Mouse (Mus musculus): Measurements from ENCODE around the gene Gfap. TPM values are rescaled to one million over a fixed set of nuclear protein-coding genes. Genes with fewer than 3 reads are reported as not detected.

Gfap gene
- polyA plus RNA-seq (2014; fragmentation: Nextera tagmentation; extraction: Ambion mirVana), result 0.34 and 0.62 TPM in 2 replicates

GRCm38 (mm10) chr11:102900763-102901162 is at the start of gene Gfap:
Gene Gfap (minus strand): TSS chr11:102900912.
- H3K27me3 ChIP-seq (ENCODE audit: control insufficient read depth, insufficient read depth, low read length), result no peaks in the 10 kb centered on the region
- peak; percentile 29; the same call in 1 of the 2 replicates for ATAC-seq (ENCODE audit: insufficient number of reproducible peaks, insufficient read depth, low FRiP score, low read depth)
- 12% methylated on average over 7 of the region's 7 CpGs for WGBS
- no peaks in the 10 kb centered on the region for H3K9me3 ChIP-seq (ENCODE audit: control insufficient read depth, low read depth, low read length)
- no peak within 1 kb of the TSS for H3K4me2 ChIP-seq (replicated peaks; ENCODE audit: low read depth, low read length)
- no peak within 1 kb of the TSS for H3K4me3 ChIP-seq (ENCODE audit: low read depth, low read length)
- no peak within 1 kb of the TSS for H3K27ac ChIP-seq (ENCODE audit: low read length)
- H3K36me3 ChIP-seq (ENCODE audit: control insufficient read depth, insufficient read depth, low read length), result peaks cover 7% of the 10 kb centered on the region; the same call in 1 of the 2 replicates
- H3K4me1 ChIP-seq (ENCODE audit: control insufficient read depth, insufficient read depth, low read length), result no peaks in the 10 kb centered on the region
- H3K9ac ChIP-seq (replicated peaks; ENCODE audit: low read depth, low read length), result no peak within 1 kb of the TSS

GRCm38 (mm10) chr11:102948043-102948961 is 47.6 kb upstream of the Gfap start:
- Histone ChIP-seq H3K4me3 (ENCODE audit: low read depth, low read length) (peak overlapping the region; percentile 38), H3K9ac (replicated peaks; ENCODE audit: low read depth, low read length) (0 out of 2 replicates have a peak overlapping the region, but pooled peaks have one; percentile 29), H3K4me1 (ENCODE audit: control insufficient read depth, insufficient read depth, low read length) (peaks cover 31% of the 10 kb centered on the region), H3K27me3 (ENCODE audit: control insufficient read depth, insufficient read depth, low read length) (peaks cover 24% of the 10 kb centered on the region), H3K36me3 (ENCODE audit: control insufficient read depth, insufficient read depth, low read length) (no peaks in the 10 kb centered on the region), H3K4me2 (replicated peaks; ENCODE audit: low read depth, low read length) (peak overlapping the region; percentile 60), H3K27ac (ENCODE audit: low read length) (no peak overlapping the region), H3K9me3 (ENCODE audit: control insufficient read depth, low read depth, low read length) (no peaks in the 10 kb centered on the region)
- WGBS, result 3% methylated on average over 50 of the region's 51 CpGs
- ATAC-seq (ENCODE audit: insufficient number of reproducible peaks, insufficient read depth, low FRiP score, low read depth), result no peak

- H3K9me3 ChIP-seq (ENCODE audit: control insufficient read depth, low read depth, low read length), result no peaks in the 10 kb centered on the region
- ATAC-seq (ENCODE audit: insufficient number of reproducible peaks, insufficient read depth, low FRiP score, low read depth), result no peak
- peak overlapping the region; percentile 76 for H3K4me2 ChIP-seq (replicated peaks; ENCODE audit: low read depth, low read length)
- peaks cover 24% of the 10 kb centered on the region for H3K27me3 ChIP-seq (ENCODE audit: control insufficient read depth, insufficient read depth, low read length)
- no peaks in the 10 kb centered on the region for H3K36me3 ChIP-seq (ENCODE audit: control insufficient read depth, insufficient read depth, low read length)
- WGBS, result 13% methylated on average over 8 of the region's 8 CpGs
- H3K27ac ChIP-seq (ENCODE audit: low read length), result no peak overlapping the region
- peak overlapping the region; percentile 38; the same call in 1 of the 2 replicates for H3K4me3 ChIP-seq (ENCODE audit: low read depth, low read length)
- H3K4me1 ChIP-seq (ENCODE audit: control insufficient read depth, insufficient read depth, low read length), result peaks cover 27% of the 10 kb centered on the region
- H3K9ac ChIP-seq (replicated peaks; ENCODE audit: low read depth, low read length), result no peak overlapping the region
Measured at GRCm38 (mm10) chr11:102946992-102947343, 46.3 kb upstream of the Gfap start.

GRCm38 (mm10) chr11:102946265-102946991 is 45.7 kb upstream of the Gfap start, which contains the start of gene C1ql1:
Gene C1ql1 (minus strand): TSS chr11:102946688.
- Histone ChIP-seq H3K4me2 (replicated peaks; ENCODE audit: low read depth, low read length) (peak within 1 kb of the TSS; percentile 76), H3K9me3 (ENCODE audit: control insufficient read depth, low read depth, low read length) (no peaks in the 10 kb centered on the region), H3K27me3 (ENCODE audit: control insufficient read depth, insufficient read depth, low read length) (peaks cover 24% of the 10 kb centered on the region), H3K4me3 (ENCODE audit: low read depth, low read length) (peak within 1 kb of the TSS; percentile 38), H3K9ac (replicated peaks; ENCODE audit: low read depth, low read length) (no peak within 1 kb of the TSS), H3K36me3 (ENCODE audit: control insufficient read depth, insufficient read depth, low read length) (no peaks in the 10 kb centered on the region), H3K27ac (ENCODE audit: low read length) (no peak within 1 kb of the TSS), H3K4me1 (ENCODE audit: control insufficient read depth, insufficient read depth, low read length) (peaks cover 27% of the 10 kb centered on the region)
- peak; percentile 86 for ATAC-seq (ENCODE audit: insufficient number of reproducible peaks, insufficient read depth, low FRiP score, low read depth)
- under 1% methylated on average over 66 of the region's 87 CpGs for WGBS

GRCm38 (mm10) chr11:102945306-102946264 is 44.9 kb upstream of the Gfap start:
- no peaks in the 10 kb centered on the region for H3K9me3 ChIP-seq (ENCODE audit: control insufficient read depth, low read depth, low read length)
- peaks cover 27% of the 10 kb centered on the region for H3K4me1 ChIP-seq (ENCODE audit: control insufficient read depth, insufficient read depth, low read length)
- peak overlapping the region; percentile 38 for H3K4me3 ChIP-seq (ENCODE audit: low read depth, low read length)
- no peak overlapping the region for H3K27ac ChIP-seq (ENCODE audit: low read length)
- H3K36me3 ChIP-seq (ENCODE audit: control insufficient read depth, insufficient read depth, low read length), result no peaks in the 10 kb centered on the region
- WGBS, result 2% methylated on average over 54 of the region's 54 CpGs
- H3K9ac ChIP-seq (replicated peaks; ENCODE audit: low read depth, low read length), result no peak overlapping the region; the same call in 1 of the 2 replicates
- H3K27me3 ChIP-seq (ENCODE audit: control insufficient read depth, insufficient read depth, low read length), result peaks cover 24% of the 10 kb centered on the region
- H3K4me2 ChIP-seq (replicated peaks; ENCODE audit: low read depth, low read length), result peak overlapping the region; percentile 76
- no peak for ATAC-seq (ENCODE audit: insufficient number of reproducible peaks, insufficient read depth, low FRiP score, low read depth)

GRCm38 (mm10) chr11:102941236-102941635 is 40.5 kb upstream of the Gfap start:
- H3K4me3 ChIP-seq (ENCODE audit: low read depth, low read length), result no peak overlapping the region
- H3K9ac ChIP-seq (replicated peaks; ENCODE audit: low read depth, low read length), result no peak overlapping the region
- H3K4me2 ChIP-seq (replicated peaks; ENCODE audit: low read depth, low read length), result no peak overlapping the region
- WGBS, result 65% methylated on average over 6 of the region's 6 CpGs
- peaks cover 22% of the 10 kb centered on the region for H3K27me3 ChIP-seq (ENCODE audit: control insufficient read depth, insufficient read depth, low read length)
- H3K4me1 ChIP-seq (ENCODE audit: control insufficient read depth, insufficient read depth, low read length), result peaks cover 22% of the 10 kb centered on the region; the same call in 1 of the 2 replicates
- ATAC-seq (ENCODE audit: insufficient number of reproducible peaks, insufficient read depth, low FRiP score, low read depth), result no peak
- H3K36me3 ChIP-seq (ENCODE audit: control insufficient read depth, insufficient read depth, low read length), result no peaks in the 10 kb centered on the region
- H3K9me3 ChIP-seq (ENCODE audit: control insufficient read depth, low read depth, low read length), result no peaks in the 10 kb centered on the region
- H3K27ac ChIP-seq (ENCODE audit: low read length), result no peak overlapping the region

- peaks cover 13% of the 10 kb centered on the region; the same call in 1 of the 2 replicates for H3K4me1 ChIP-seq (ENCODE audit: control insufficient read depth, insufficient read depth, low read length)
- no peak overlapping the region for H3K4me3 ChIP-seq (ENCODE audit: low read depth, low read length)
- H3K9me3 ChIP-seq (ENCODE audit: control insufficient read depth, low read depth, low read length), result no peaks in the 10 kb centered on the region
- H3K9ac ChIP-seq (replicated peaks; ENCODE audit: low read depth, low read length), result no peak overlapping the region
- no peak overlapping the region for H3K4me2 ChIP-seq (replicated peaks; ENCODE audit: low read depth, low read length)
- H3K36me3 ChIP-seq (ENCODE audit: control insufficient read depth, insufficient read depth, low read length), result no peaks in the 10 kb centered on the region
- ATAC-seq (ENCODE audit: insufficient number of reproducible peaks, insufficient read depth, low FRiP score, low read depth), result peak; percentile 72; the same call in 1 of the 2 replicates
- WGBS, result 35% methylated on average over 13 of the region's 13 CpGs
- H3K27me3 ChIP-seq (ENCODE audit: control insufficient read depth, insufficient read depth, low read length), result peaks cover 3% of the 10 kb centered on the region; the same call in 1 of the 2 replicates
- no peak overlapping the region for H3K27ac ChIP-seq (ENCODE audit: low read length)
Measured at GRCm38 (mm10) chr11:102939024-102939675, 38.4 kb upstream of the Gfap start.

Measured in stomach, embryonic 14.5 days (tissue).